Mouse (Mus musculus) small intestine, adult 2 months (tissue): ENCODE results near the gene Usp26.

ENCODE experiments used
- CTCF ChIP-seq: fragments of 200-500 bp; IDR thresholded peaks from 2 replicates; pipeline ENCODE4 v1.5.1; 2012; ENCODE audit warnings: low read depth, mild to moderate bottlenecking, control low read depth, inconsistent platforms, low read length, moderate library complexity, mixed read lengths; ENCODE audit not compliant: insufficient replicate concordance, insufficient read length; ENCODE audit errors: extremely low read depth
- POLR2A ChIP-seq: fragments of 200-500 bp; IDR thresholded peaks from 2 replicates; pipeline ENCODE4 v1.6.1; 2012; ENCODE audit warnings: low read depth, mild to moderate bottlenecking, control low read depth, inconsistent platforms, low read length, moderate library complexity

DNA sequence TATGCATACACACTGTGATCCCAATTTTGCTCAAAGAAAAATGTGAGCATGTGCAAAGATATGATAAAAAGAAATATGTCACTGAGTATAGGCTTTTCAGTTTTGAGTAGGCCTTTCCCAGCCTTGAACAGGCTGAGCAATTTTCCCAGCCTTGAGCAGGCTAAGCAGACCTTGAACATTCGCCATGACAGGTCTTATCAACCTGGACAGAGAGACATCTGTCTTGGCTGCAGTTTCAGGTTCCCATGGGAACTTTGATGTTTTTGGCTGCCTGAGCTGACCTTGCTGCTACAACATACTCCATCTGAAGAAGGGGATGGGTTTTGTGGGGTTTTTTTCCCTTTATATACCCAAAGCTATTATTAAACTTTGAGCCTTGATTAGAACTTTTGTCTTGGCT is 88.0 kb downstream of the Usp26 start:
- TF ChIP-seq POLR2A = no peak
- no peak for TF ChIP-seq CTCF
